Mouse (Mus musculus) fat pad, adult 2 months (tissue): Measurements from ENCODE around the gene Tmem100.

Source experiments
- DNase-seq: peaks from one replicate; pipeline ENCODE4 v3.0.0-alpha.2; 2011; ENCODE audit warnings: low read depth, low spot score; ENCODE audit errors: extremely low read depth

The Tmem100 gene

DNA sequence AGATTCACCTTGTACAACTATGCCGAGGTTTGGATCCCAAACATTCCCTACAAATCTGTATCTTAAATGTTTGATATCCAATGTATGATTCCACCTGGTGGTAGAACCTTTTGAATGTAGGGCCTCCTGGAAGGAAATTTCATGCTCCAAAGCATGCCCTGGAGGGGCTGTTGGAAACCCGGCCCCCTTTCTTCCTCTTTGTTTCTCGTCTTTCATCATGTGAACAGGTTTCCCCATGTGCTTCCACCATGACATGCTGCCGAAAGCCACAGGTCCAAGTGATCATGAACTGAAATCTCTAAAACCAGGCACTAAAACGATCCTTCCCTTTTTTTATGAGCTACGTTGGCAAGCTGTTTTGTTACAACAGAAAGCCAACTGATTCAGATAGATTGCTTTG is 16.5 kb upstream of the Tmem100 start:
- DNase-seq, result no peak

DNA sequence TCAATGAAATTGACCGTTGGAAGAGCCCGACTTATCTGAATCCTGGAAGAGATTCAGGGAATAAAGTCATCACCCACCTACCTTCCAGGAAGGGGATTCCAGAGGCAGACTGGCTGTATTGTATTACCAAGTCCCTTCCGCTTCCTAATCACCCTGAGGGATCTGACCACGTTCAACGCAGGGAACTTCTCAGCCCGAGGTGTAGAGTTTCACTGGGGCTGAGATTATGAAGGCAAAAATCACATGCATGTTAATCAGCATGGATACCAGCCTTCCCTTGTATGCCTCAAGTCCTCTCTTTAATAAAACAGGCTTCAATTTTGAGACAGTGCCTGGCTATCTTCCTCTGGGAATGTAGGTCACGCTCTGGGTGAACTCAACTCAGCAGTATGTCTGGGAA is 14.9 kb upstream of the Tmem100 start:
- no peak for DNase-seq

DNA sequence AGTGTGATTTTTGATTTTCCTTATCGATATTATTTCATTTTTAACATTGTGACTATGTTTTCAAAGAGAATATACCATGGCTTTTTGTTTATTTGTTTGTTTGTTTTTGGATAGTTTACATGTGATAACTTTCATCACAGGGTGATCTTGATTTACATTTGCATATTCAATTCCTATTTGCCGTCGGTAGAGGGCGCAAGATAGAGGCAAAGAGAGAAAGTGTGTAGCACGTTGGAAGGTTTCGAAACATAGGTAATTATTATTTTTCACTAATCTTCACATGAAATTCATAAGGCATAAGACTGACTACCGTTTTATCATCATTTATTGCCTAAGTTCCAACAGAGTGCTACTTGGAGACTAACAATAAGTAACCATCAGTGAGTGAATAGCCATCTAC is 11.0 kb upstream of the Tmem100 start:
- DNase-seq, result no peak

DNA sequence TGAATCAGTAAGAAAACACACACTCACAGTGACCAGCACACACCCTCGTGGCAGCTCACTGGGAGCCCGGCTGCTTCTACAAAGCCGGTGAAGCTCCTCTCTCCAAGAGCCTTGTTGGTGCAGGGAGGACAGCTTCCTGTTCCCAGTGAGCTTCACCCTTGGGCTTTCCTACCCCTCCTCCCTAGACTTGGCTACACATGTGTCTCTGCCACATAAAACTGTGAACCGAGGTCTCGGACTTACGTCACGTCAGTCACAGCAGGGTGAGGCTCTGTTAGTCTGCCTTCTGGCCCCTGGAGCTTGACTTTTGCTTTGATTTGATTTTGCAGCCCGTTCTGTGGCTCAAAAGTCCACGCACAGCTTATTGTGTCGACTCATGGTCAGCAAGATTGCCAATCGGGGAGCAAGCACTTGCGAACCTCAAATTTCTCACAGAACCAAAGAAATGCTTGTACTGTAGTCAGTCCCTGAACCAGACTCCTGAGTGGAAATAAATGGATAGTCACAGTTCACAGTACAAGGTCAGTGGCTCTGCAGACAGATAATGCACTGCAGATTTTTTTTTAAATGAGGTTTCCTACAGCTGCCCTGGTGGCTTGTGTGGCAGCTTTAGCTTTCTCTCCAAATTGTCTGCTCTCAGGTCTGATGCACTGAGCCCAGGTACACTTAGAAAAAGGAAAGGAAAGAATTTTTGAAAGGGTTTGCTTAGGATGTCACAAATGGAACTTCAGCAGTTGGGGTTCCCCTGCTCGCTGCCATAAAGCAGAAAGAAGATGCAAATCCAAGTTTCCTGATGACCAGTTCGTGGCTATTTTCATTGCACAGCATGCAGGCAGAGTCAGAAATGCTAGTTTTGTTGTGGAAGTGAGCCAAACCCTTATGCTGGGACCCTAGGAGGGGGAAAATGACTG is 4.0 kb upstream of the Tmem100 start:
- DNase-seq, result no peak

DNA sequence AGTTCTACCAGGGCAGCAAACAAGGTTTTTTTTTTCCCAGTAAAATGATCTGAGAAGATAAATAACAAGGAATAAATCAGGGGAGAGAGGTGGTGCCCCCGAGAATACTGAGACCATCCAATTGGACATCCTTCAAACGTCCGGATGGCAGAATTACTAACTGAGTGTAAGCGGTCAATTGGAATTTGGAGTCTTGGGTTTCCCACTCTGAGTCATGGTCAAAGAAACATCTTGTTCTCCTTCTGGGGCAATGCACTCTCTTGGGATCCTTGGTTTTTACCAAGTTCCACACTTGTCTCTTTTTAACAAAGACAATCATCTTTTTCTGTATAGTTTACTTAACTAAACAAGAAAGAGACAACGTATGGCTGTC is 3.4 kb upstream of the Tmem100 start:
- DNase-seq, result no peak

DNA sequence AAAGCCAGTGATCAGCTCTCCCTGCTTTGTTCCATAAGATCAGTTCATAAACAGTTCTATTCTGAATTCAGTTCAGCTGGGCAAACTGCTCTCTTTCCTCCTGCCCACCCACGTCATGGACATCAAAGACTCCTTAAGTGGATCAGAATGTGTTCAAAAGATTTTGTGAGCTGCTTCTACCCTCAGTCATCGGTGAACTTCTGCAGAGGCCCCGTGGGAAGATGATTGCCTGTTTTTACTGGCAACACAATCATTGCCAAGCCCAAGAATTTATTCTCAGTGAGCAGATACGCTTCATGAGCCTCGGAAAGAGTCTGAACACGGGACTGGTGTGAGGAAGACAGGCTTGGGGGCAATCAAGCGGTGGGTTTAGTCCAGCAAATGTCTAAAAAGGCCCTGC is 2.9 kb upstream of the Tmem100 start:
- no peak for DNase-seq

DNA sequence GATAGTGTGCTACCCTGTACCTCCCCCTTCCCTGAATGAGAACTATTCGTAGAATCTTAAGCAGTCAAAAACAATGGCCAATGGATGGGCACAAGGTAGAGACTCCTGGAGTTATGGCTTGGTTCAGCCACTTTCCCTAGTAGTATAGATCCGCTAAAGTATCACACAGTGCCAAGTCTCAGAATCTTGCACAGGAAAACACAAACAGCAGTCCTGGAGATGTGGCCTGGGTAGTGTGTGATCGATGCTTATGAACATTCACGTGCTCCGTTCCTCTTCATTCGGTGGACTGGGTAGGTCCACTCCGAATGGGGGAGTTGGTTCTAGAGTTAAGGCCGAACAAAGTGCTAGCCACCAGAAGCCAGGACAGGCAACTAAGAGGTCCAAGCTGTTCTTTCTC is 1.4 kb upstream of the Tmem100 start:
- DNase-seq, result no peak

- DNase-seq, result no peak
Measured at GRCm38 (mm10) chr11:90029354-90029753, 794 bp upstream of the Tmem100 start.

DNA sequence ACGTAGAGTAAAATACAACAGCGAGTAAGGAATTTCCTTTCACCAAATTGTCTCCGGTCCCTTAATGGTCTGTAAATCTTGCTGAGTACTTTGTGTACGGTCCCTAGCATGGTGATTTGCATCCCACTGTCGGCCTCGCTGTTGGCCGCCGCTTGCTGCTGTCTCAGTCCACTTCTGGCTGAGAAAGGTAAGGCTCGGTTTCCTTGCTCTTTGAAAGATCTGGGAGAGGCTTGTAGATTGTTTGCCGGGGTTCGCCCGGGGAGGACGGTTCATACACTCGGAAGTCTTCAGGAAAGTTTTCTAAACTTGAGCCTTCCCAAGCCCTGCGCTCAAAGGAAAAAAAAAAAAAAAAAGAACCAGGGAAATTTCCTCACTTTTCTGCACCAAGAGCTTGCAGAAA is 409 bp downstream of the Tmem100 start:
- DNase-seq, result no peak

GRCm38 (mm10) chr11:90031076-90031475 is 928 bp downstream of the Tmem100 start:
- no peak for DNase-seq

DNA sequence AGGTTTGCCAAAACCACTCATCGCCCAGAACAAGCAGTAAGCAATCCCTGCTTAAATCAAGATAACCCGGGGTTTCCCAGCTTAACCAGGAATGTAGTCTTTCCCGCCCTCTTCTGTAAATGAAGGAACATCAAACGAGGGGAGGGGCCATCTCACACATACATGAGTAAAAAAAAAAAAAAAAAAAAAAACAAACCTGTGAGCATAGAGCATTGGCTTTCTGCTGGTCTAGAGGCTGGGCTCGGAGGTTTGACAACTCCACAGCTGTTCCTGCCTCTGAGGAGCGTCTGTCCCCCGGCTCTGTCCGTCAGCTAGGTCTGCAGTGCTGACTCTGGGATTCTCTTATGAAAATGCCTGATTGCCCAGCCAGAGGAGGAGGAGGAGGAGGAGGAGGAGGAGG is 2.7 kb downstream of the Tmem100 start:
- DNase-seq, result no peak

DNA sequence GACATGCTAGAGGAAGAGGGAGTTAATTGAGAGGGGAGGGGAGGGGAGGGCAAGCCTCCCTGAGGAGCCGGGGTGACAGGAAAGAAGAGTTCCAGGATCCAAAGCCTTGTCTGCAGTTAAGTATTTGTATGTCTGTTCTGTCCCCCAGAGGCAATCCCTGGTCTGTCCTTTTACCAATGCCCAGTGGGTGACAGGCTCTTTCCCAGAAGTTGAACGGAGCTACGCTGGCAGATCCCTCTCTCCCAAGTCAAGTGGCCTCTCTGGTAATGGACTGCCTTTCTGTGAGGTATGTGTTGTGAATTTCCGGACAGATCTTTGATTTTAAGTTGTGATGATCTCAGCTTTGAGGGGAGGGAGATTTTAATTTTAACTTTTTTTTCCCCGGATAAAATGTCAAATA is 3.3 kb downstream of the Tmem100 start:
- DNase-seq, result no peak

DNA sequence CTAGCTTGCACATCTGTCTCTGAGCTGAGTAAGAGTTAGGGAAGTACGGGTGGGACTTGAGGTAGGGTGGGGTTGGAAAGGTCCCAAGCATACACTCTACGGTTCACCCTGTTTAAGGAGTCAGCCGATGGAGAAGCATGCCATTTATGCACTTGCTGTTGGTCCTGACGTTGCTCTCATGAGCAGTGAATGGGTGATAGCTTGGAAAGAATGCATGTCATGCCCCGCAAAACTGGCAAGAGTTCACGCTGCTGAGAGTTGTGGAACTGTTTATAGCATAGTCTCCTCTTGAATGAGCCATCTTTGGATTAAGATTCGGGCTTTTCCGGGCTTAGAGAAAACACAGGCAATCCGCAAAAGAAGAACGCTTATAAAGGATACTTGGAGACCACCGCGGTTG is 4.5 kb downstream of the Tmem100 start:
- no peak for DNase-seq

DNA sequence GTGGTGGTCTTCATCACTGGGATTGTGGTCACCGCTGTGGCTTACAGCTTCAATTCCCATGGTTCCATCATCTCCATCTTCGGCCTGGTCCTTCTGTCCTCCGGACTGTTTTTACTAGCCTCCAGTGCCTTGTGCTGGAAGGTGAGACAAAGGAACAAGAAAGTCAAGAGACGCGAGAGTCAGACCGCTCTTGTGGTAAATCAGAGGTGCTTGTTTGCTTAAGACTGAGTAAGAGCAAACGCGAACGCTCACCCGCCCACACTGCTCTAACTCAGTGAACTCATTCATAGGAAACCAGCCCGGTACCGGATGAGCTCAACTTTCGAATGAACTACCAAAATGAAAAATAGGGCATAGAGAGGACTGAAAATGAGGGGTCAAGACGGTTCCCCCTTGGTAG is 5.4 kb downstream of the Tmem100 start:
- DNase-seq, result no peak

GRCm38 (mm10) chr11:90036416-90036815 is 6.3 kb downstream of the Tmem100 start:
- DNase-seq, result no peak

DNA sequence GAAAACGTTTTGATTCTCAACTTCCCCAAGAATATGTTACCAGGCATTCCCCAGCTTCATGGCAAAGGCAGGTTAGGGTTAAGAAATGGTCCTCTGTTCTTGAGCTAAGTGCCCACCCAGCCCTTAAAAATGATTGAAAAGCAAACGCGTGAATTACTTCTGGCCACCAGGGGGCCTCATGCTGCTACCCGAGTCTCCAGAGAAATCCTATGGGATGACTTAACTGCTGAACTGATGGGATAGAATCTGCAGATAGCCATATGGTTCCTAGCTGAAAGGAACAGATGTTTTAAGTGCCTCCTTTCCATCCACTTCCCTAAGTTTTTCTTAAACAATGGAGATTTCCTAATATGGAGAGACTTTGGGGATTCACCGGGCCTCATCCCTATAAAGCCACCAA is 7.9 kb downstream of the Tmem100 start:
- DNase-seq, result no peak

GRCm38 (mm10) chr11:90044459-90044858 is 14.3 kb downstream of the Tmem100 start:
- no peak for DNase-seq

GRCm38 (mm10) chr11:90046211-90046610 is 16.1 kb downstream of the Tmem100 start:
- no peak for DNase-seq

- no peak for DNase-seq
Measured at GRCm38 (mm10) chr11:90047271-90047670, 17.1 kb downstream of the Tmem100 start.

GRCm38 (mm10) chr11:90050016-90050415 is 19.9 kb downstream of the Tmem100 start:
- no peak for DNase-seq

GRCm38 (mm10) chr11:90052785-90053184 is 22.6 kb downstream of the Tmem100 start:
- DNase-seq, result no peak

- DNase-seq, result no peak
Measured at GRCm38 (mm10) chr11:90053820-90054219, 23.7 kb downstream of the Tmem100 start.

DNA sequence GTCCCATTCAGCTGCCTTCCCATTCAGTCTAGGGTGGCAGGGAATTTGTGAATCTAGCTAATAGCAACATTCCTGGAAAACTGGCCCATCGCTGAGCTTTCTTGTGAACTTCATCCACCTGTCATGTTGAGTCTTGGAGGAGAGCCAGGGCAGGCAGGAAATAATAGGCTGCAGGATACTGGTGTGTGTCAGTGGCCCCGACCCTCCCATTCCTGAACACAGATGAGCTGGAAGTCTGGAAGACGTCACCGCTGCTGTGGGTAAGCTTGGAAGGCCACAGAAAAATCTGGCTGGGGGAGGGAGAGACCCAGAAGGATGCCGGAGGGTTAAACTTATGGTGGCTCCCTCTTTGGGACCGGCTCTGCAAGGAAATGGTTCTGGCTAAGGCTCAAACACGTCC is 24.3 kb downstream of the Tmem100 start:
- no peak for DNase-seq
